Mouse (Mus musculus) CH12.LX (cell line): Measurements from ENCODE around the gene Sppl2b.

ENCODE experiments used
- CTCF ChIP-seq, 2 experiments: IDR thresholded peaks in 1 of 2; conservative IDR thresholded peaks in 1 of 2; 2 replicates each; pipeline ENCODE4 v1.5.1; 2011 to 2012; ENCODE audit warnings: low read depth in 2 of 2, low read length in 2 of 2, improper control_type of control experiment in 1 of 2, inconsistent platforms in 1 of 2, mild to moderate bottlenecking in 1 of 2, moderate library complexity in 1 of 2
- E2F4 ChIP-seq: IDR thresholded peaks from 2 replicates; pipeline ENCODE4 v1.6.1; 2011; ENCODE audit warnings: low read depth, low read length, improper control_type of control experiment; ENCODE audit not compliant: insufficient replicate concordance
- PAX5 ChIP-seq: IDR thresholded peaks from 2 replicates; pipeline ENCODE4 v1.6.1; 2012; ENCODE audit warnings: low read length, inconsistent platforms, mixed read lengths
- SMC3 ChIP-seq: IDR thresholded peaks from 2 replicates; pipeline ENCODE4 v1.6.1; 2011; ENCODE audit warnings: low read depth, low read length, improper control_type of control experiment
- ZC3H11A ChIP-seq: IDR thresholded peaks from 2 replicates; pipeline ENCODE4 v1.6.1; 2012; ENCODE audit warnings: low read depth, mild to moderate bottlenecking, inconsistent platforms, low read length, improper control_type of control experiment

- no peak for TF ChIP-seq CTCF (conservative IDR thresholded peaks at IDR 0.05 in 1 of 2, IDR thresholded peaks at IDR 0.05 in 1 of 2; ENCODE audit: low read depth in 2 of 2, low read length in 2 of 2)
- TF ChIP-seq ZC3H11A, result no peak
- no peak for TF ChIP-seq SMC3
- TF ChIP-seq PAX5, result no peak
- no peak for TF ChIP-seq E2F4
Observed at GRCm38 (mm10) chr10:80832818-80833217, 22.3 kb upstream of the Sppl2b start.
